Mouse (Mus musculus) MEL (cell line): ENCODE measurements at regions not wholly inside any gene's neighbourhood (a gene's known extent, or its start where the extent isn't known, plus 50 kb on each side); places are given as distances from the start of the nearest gene placed in this dataset.

Experiments used
- CTCF ChIP-seq, 3 experiments: IDR thresholded peaks in 2 of 3; conservative IDR thresholded peaks in 1 of 3; 2 replicates each; pipeline ENCODE4 v1.5.1; 2011 to 2012; ENCODE audit warnings: low read length in 3 of 3, low read depth in 2 of 3, mild to moderate bottlenecking in 2 of 3, improper control_type of control experiment in 1 of 3, inconsistent platforms in 1 of 3, mixed read lengths in 1 of 3, moderate library complexity in 1 of 3; ENCODE audit not compliant: control insufficient read depth in 1 of 3, insufficient read depth in 1 of 3, poor library complexity in 1 of 3, severe bottlenecking in 1 of 3
- E2F4 ChIP-seq: IDR thresholded peaks from 2 replicates; pipeline ENCODE4 v1.6.1; 2011; ENCODE audit warnings: low read depth, low read length, improper control_type of control experiment, borderline replicate concordance
- ELF1 ChIP-seq: IDR thresholded peaks from 2 replicates; pipeline ENCODE4 v1.6.1; 2014; ENCODE audit warnings: low read depth, mild to moderate bottlenecking, inconsistent platforms, low read length, improper control_type of control experiment, moderate library complexity
- ETS1 ChIP-seq: IDR thresholded peaks from 2 replicates; pipeline ENCODE4 v1.6.1; 2012; ENCODE audit warnings: low read depth, mild to moderate bottlenecking, inconsistent platforms, low read length, improper control_type of control experiment, moderate library complexity
- HCFC1 ChIP-seq: IDR thresholded peaks from 2 replicates; pipeline ENCODE4 v1.6.1; 2012; ENCODE audit warnings: low read depth, mild to moderate bottlenecking, inconsistent platforms, low read length, improper control_type of control experiment, moderate library complexity
- MAFK ChIP-seq: IDR thresholded peaks from 2 replicates; pipeline ENCODE4 v1.6.1; 2011; ENCODE audit warnings: low read depth, mild to moderate bottlenecking, low read length, improper control_type of control experiment, borderline replicate concordance
- MYC ChIP-seq: IDR thresholded peaks from 2 replicates; pipeline ENCODE4 v1.6.1; 2011; ENCODE audit warnings: low read depth, mild to moderate bottlenecking, low read length, improper control_type of control experiment, moderate library complexity
- RCOR1 ChIP-seq: IDR thresholded peaks from 2 replicates; pipeline ENCODE4 v1.6.1; 2012; ENCODE audit warnings: low read depth, mild to moderate bottlenecking, inconsistent platforms, low read length, improper control_type of control experiment
- SMC3 ChIP-seq: IDR thresholded peaks from 2 replicates; pipeline ENCODE4 v1.6.1; 2011; ENCODE audit warnings: low read depth, low read length, improper control_type of control experiment
- TCF12 ChIP-seq: IDR thresholded peaks from 2 replicates; pipeline ENCODE4 v1.6.1; 2014; ENCODE audit warnings: low read depth, mild to moderate bottlenecking, inconsistent platforms, low read length, improper control_type of control experiment, moderate library complexity
- UBTF ChIP-seq: IDR thresholded peaks from 2 replicates; pipeline ENCODE4 v1.6.1; 2012; ENCODE audit warnings: low read depth, mild to moderate bottlenecking, inconsistent platforms, low read length, improper control_type of control experiment, moderate library complexity, borderline replicate concordance; ENCODE audit not compliant: insufficient read depth
- USF2 ChIP-seq, 2 experiments: IDR thresholded peaks; 2 replicates each; pipeline ENCODE4 v1.6.1; 2011 to 2012; ENCODE audit warnings: improper control_type of control experiment in 2 of 2, low read length in 2 of 2, borderline replicate concordance in 1 of 2, inconsistent platforms in 1 of 2, low read depth in 1 of 2, mild to moderate bottlenecking in 1 of 2; ENCODE audit not compliant: insufficient read depth in 1 of 2
- ZNF384 ChIP-seq: IDR thresholded peaks from 2 replicates; pipeline ENCODE4 v1.6.1; 2012; ENCODE audit warnings: low read depth, mild to moderate bottlenecking, inconsistent platforms, low read length, improper control_type of control experiment

- no peak for TF ChIP-seq HCFC1
- no peak for TF ChIP-seq CTCF (IDR thresholded peaks at IDR 0.05 in 2 of 3, conservative IDR thresholded peaks at IDR 0.05 in 1 of 3; ENCODE audit: control insufficient read depth in 1 of 3, insufficient read depth in 1 of 3, low read depth in 2 of 3, low read length in 3 of 3, poor library complexity in 1 of 3, severe bottlenecking in 1 of 3)
- no peak for TF ChIP-seq ELF1
- TF ChIP-seq RCOR1: no peak
- TF ChIP-seq UBTF: no peak
- no peak for TF ChIP-seq MYC
- no peak for TF ChIP-seq E2F4
- TF ChIP-seq ETS1: no peak
- TF ChIP-seq USF2 (IDR thresholded peaks at IDR 0.05; ENCODE audit: borderline replicate concordance in 1 of 2, insufficient read depth in 1 of 2, low read depth in 1 of 2, low read length in 2 of 2): no peak
- TF ChIP-seq ZNF384: no peak
- TF ChIP-seq TCF12: no peak
- TF ChIP-seq MAFK: no peak
- TF ChIP-seq SMC3: no peak
Measured at GRCm38 (mm10) chr6:67107517-67107916, 70.3 kb upstream of the Gadd45a start.
